Mouse (Mus musculus) left cerebral cortex, postnatal 4 days (tissue): ENCODE results near the gene Klhdc4. TPM values are rescaled to one million over a fixed set of nuclear protein-coding genes. Genes with fewer than 3 reads are reported as not detected.

Source experiments
- DNase-seq: peaks from one replicate; pipeline ENCODE4 v3.0.0-alpha.2; 2022
- intact Hi-C: fragments of 180-260 bp; cut with DNase I; formaldehyde crosslinking; loops from one replicate; pipeline ENCODE4 v1.15.1; 2025
- total RNA-seq, 2 experiments: library from RNA; stranded (reverse); gene quantifications; 2 replicates each; pipeline ENCODE4 v1.2.3; 2021

Klhdc4 gene
- total RNA-seq, 2 experiments from 2014 or later: 39.7 to 45.2 TPM

GRCm38 (mm10) chr8:121811931-121812570, 17.3 kb downstream of the Klhdc4 start:
- intact Hi-C loops: no loop called here
- DNase-seq: no peak

DNA sequence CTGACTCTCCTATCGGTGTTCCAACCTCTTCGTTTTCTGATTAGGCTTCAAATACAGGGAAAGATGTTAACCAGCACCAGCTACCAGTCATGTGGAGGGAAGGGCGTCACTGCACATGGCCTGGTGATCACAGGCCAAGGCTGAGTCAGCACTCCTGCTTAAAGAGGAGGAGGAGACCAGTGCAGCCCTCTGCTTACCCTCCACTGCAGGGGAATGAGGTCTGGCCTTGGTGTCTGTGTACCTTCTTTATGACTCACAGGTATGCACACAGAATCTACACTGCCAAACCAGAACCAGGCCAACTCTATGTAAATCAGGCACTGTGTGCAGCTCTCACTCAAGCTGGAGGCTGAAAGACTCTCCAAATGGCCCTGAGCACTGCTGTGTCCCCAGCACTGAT, 17.9 kb downstream of the Klhdc4 start:
- intact Hi-C loops: no loop called here

GRCm38 (mm10) chr8:121809524-121810155, 19.7 kb downstream of the Klhdc4 start:
- no peak for DNase-seq
- intact Hi-C loops: no loop called here

More for the DNA sequence above, 17.9 kb downstream of the Klhdc4 start:
- no peak for DNase-seq

DNA sequence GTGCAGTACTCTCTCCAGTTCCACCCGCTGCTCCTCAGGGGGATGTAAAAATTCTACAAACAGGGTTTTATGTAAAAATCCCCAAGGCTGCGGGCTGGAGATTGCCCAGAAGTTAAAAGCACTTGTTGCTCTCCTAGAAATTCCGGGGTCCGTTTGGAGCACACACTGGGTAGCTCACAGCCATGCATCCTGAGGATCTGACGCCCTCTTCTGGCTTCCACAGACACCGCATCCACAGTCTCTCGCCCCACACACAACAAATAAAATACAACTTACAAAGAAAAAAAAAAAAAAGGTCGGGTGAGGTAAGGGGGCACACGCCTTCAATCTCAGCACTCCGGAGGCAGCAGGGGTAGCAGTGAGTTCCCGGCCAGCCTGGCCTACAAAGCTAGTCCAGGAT, 21.3 kb downstream of the Klhdc4 start:
- intact Hi-C loops: no loop called here
- DNase-seq: no peak

DNA sequence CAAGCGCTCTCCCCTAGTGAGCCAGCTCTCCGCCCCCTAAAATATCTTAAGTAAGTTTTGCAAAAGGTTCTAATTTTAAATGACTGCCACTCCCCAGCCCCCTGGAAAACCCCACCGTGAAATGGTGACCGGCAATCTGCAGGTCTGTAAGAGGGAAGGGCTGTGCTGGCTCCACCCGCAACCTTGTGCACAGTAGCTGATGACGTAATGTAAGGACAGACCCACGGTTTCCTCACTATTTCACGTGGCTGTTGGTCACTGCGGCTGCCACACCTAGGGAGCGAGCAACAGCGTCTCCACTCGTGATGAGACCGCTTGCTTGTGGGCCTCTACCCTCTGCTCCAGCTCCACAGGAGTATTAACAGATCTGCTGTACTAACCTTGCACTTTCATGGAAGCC, 23.2 kb downstream of the Klhdc4 start:
- no peak for DNase-seq
- intact Hi-C loops: no loop called here

DNA sequence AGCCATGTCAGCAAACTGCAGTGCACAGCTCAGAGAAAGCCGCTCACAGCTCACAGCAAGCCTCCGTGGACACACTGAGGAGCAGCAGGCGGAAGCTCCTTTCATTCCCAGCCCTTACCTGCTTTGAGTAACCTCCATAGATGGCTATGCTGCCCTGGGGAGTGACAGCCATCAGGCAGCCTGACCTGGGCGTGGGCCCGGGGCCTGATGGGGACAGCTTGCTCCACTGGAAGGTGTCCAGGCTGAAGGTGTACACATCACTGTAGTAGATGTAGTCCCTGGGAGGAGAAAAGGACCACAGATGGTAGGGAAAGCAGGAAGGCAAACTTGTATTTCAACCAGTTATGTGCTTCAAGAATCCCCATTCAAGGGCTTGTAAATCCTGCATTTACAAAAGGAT, 24.5 kb downstream of the Klhdc4 start:
- intact Hi-C loops: no loop called here
- DNase-seq: no peak

- intact Hi-C loops: no loop called here
- DNase-seq: no peak
These were observed 31.0 kb downstream of the Klhdc4 start for GRCm38 (mm10) chr8:121798401-121798800.

DNA sequence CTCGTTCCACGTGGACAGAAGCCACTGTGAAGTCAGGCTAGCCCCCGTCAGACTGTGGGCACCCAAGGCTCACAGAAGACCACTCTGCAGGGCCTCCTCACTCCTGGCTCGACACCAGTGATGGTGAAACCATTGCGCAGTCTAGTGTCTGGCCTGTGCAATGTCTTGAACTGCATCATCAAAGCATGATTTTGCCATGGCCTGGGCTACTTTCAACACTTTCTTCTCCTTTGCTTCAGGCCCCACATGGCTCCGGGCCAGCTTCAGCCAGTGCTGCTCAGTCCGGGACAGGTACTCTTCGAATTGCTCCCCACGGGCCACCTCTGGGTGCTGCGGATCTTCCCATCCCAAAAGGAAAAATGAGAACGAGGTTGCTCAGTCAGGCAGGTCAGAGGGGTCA, 33.0 kb downstream of the Klhdc4 start:
- DNase-seq: no peak
- intact Hi-C loops: no loop called here

DNA sequence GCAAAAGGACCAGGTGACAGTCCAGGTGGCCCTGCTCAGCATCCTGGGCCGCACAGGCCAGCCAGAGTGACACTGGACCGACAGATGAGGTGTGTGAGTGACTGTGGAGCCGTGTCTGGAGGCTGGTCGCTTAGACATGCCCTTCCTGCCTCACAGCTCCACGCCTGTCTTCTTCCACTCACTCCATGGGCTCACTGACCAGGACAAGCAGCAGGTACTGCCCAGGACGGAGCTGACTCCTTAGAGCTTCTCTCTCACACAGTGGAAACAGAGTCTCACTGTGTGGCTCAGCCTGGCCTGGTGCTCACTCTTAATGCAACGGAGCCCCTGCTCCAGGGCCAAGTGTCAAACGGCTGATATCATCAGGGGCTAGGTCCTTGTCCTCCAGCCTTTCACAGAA, 33.9 kb downstream of the Klhdc4 start:
- intact Hi-C loops: no loop called here
- no peak for DNase-seq

GRCm38 (mm10) chr8:121794151-121794550, 35.2 kb downstream of the Klhdc4 start:
- intact Hi-C loops: no loop called here

DNA sequence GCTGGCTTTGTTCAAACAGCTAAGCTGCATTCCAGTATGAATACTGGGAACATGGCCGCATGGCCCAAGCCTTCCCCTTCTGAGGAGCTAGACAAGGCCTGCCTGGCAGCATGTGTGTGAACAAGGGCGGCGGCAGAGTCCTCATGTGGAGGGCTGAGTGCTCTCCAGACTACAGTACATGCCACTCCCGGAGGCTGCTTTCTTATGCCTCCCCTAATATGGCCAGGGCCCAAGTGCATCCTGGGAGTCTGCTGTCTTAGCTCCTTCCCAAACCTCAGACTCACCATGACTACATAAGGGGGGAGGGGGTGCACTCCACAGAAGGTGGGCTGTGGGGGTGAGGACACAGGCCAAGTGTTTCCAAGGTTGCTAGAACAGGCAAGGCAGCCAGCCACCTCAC, 36.7 kb downstream of the Klhdc4 start:
- DNase-seq: no peak
- intact Hi-C loops: no loop called here

More at GRCm38 (mm10) chr8:121794151-121794550, 35.2 kb downstream of the Klhdc4 start:
- no peak for DNase-seq

- intact Hi-C loops: no loop called here
- DNase-seq: no peak
These were observed 37.2 kb downstream of the Klhdc4 start for GRCm38 (mm10) chr8:121792159-121792558.

DNA sequence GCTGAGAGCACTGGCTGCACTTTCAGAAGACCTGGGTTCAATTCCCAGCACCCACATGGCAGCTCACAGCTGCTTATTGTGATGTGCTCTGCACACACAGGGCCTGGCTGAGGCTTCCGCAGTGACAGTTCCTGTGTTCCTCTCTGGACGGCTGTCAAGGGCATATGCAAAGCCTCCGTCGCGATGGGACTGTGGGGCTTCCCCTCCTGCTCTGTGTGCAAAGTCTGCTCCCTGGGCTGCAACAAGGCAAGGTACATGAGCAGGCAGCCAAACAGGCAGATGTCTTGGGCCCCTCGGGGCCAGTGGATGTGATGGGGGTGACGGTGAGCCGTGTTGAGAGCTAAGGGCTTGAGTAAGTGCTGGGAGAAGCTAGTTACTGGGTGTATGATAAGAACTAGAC, 40.6 kb downstream of the Klhdc4 start:
- intact Hi-C loops: no loop called here
- no peak for DNase-seq

DNA sequence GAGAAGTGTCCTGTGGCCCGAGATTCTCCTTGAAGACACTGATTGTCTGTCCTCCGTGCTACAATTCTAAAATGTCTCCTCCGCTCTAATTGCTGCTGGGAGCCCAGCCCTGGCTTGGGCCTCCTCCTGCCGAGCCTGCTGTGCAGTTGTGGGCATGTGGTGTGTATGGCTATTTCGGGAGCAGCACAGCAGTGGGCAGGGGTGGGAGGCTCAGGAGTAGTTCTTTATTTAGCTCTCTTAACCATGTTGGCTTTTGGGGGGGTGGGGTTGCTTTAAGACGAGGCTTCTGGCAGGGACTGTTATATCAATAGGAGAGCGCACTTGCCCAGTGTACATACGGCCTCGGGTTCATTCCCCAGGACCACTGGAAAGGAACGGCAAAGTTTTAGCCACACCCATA, 42.8 kb downstream of the Klhdc4 start:
- intact Hi-C loops: no loop called here
- DNase-seq: no peak

DNA sequence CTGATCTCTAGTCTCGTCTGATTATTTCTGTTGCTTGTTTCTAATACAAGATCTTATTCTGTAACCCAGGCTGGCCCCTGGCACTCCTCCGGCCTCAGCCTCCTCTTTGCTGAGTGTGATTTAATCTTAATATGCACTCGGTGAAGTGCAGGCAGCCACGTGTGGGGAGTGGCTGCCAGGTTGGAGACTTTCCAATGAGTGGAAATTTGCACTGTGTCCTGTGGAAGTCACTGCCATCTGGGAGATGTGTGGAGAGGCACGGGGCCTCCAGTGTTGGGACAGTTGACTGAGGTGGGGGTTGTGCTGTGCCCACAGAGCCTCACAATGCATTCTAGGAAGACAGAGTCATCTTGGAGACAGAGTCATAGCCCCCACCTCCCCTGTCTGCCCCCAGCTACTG, 46.9 kb downstream of the Klhdc4 start:
- intact Hi-C loops: no loop called here

GRCm38 (mm10) chr8:121773876-121774275, 55.5 kb downstream of the Klhdc4 start:
- DNase-seq: no peak
- intact Hi-C loops: no loop called here

More for the DNA sequence above, 46.9 kb downstream of the Klhdc4 start:
- DNase-seq: no peak

DNA sequence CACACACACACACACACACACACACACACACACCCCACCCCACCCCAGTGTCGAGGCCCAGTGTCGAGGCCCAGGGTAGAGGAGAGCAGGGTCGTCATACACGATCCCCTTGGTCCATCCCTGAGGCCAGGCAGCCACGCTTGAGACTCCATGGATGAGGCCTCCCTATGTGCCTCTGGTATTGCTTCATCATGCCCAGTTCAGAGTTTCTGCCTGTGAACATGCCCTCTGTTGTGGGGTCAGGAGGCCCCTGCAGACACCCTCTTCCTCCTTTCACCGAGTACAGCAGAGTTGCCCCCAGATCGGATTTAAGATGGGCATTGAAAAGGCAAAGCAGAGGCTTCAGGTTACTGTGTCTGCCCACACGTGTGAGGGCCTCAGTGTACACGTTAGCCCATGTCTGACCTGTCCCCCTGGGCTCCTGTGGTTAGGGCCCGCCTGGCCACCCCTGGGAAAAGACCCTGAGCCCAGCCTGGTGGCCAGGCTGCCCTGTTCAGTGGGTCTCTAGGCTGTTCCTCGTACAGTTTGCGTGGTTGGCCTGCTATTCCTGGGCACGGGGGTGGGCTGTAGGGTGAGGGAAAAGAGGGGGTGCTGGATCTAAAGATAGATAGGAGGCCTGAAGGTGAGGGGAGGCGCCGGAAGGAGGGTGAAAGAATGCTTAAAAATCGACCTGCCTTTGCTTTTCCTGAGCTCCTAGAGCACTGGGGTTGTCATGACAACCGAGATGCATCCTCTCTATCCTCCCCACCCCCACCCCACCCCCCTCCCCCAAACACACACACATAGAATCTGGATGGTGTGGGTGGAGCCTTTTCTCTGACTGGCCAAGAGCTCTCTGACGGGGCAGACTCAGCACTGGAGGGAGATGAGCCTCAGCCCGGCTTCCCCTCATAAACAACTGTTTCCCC, 58.3 kb downstream of the Klhdc4 start:
- DNase-seq: no peak
- intact Hi-C loops: no loop called here

DNA sequence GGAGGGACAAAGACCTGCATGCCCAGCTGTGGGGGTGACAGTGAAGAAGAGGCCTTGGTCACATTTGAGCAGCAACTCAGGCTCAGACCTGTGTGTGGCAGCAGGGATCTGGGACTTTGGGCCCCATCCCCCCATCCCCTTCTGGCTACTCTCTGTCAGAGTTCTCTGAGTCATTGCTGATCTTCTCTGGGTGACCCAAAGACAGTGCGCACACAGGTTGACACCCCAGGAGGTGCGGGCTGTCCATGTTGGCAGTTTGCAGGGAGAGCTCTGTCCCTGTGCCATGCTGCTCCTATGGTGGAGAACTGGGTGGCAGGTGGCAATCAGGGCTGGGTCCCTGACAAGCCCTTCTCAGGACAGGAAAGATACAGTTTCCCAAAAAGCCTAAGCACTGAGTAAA, 59.7 kb downstream of the Klhdc4 start:
- intact Hi-C loops: no loop called here
- DNase-seq: no peak

GRCm38 (mm10) chr8:121769095-121769494, 60.3 kb downstream of the Klhdc4 start:
- intact Hi-C loops: no loop called here
- DNase-seq: no peak

- intact Hi-C loops: no loop called here
- no peak for DNase-seq
These were observed 63.7 kb downstream of the Klhdc4 start for GRCm38 (mm10) chr8:121765594-121766138.

DNA sequence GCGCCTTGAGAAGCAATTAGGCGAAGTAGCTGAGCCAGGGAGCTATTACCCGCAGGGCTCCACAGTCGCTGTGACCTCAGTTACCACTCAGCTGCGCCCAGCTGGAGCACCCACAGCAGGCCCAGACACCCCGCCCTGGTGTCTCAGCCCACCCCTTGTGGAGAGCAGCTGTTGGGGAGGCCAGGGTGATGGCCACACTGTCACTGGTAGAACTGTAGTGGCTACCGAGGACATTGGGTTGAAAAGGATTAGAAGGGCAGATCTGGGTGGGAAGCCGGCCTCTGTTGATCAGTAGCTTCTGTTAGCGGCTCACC, 65.7 kb downstream of the Klhdc4 start:
- no peak for DNase-seq
- intact Hi-C loops: no loop called here
